Mouse (Mus musculus) urinary bladder, postnatal 25 days (tissue): ENCODE measurements at regions not wholly inside any gene's neighbourhood (a gene's known extent, or its start where the extent isn't known, plus 50 kb on each side); places are given as distances from the start of the nearest gene placed in this dataset.
A peak's percentile ranks its signal among the peaks of the same experiment; 100 is the strongest.

Experiments used
- DNase-seq: peaks from one replicate; pipeline ENCODE4 v3.0.0; 2022; ENCODE audit warnings: low spot score

DNA sequence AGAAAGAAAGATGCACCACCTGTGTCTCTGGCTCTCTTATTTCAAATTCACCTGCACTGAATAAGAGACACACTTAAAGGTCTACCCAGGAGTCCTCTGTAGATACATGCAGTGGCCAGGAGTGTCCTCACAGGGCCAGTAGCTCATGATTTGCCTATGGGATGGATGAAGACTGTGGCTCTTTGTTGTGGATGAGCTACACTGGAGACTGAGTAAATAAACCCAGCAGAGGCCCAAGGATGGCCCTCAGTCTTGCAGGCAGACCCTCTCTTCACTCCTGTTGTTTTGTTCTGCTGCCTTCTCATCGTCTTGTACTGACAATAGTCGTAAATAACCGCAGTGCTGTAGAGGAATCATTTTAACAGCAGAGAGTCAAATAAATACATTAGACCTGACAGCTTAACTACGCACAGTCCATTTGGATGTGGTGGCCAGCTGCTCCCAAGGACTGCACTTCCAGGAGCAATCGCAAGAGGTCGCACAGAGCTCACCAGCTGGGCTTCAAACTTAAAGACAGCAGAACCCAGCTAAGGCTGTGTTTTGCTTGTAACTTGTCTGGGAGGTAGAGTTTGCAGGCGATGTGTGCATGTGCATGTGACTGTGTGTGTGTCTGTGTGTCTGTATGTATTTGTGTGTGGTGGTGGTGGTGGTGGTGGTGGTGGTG lies 328.6 kb upstream of the Camk1g start:
- peak; percentile 60 for DNase-seq

DNA sequence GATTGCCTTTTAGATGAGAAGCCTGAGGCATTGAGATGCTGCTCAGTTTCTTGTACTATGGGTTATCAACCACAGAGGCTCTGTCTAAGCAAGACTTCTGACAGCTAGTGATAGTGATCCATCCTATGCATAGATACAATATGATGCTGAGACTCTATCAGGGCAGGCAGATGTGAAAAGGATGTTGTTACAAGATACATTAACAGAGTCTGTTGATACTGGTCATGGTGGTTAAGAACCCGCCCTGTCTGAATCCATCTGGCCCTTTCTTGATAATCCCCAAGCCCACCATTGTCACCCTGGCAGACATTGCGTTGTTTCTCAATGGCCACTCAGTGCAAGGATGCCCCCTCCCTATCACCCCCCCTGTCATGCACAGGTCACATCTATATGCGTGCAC lies 327.8 kb upstream of the Camk1g start:
- no peak for DNase-seq

DNA sequence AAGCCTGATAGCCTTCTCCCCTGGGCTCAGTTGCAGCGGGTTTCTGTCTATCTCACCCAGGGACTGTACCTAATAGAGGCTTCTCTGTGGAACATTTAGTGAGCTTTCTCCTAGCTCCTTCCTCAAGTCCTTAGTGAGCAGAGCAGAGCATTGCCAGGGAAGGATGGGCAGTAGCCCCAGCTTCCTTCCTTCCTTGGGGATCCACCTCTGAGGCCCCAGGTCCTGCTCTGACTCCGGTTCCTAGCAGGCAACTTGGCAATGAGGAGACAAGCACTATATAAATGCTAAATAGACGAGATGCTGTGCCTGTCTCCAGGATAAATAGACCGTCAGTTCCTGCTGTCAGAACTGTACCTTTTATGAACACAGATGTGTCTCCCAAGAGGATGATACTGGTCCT lies 326.9 kb upstream of the Camk1g start:
- no peak for DNase-seq

DNA sequence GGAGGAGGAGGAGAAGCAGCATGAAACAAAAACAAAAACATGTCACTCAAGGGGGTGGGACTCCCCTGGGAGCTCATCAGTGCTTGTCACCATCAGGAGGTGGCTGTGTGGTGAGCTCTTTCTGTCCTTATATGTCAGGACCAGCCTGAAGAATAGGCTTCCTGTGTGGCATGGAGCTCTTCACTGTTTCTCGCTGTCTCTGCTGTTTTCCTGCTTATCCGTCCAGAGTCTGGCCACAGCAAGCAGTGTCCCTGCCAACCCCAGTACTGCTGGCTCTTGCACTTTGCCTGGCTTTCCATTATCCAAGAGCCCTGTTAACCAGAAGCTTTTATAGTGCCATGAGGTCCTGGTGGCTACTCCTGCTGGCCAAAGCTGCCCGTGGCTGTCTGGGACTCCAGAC lies 322.9 kb upstream of the Camk1g start:
- no peak for DNase-seq

DNA sequence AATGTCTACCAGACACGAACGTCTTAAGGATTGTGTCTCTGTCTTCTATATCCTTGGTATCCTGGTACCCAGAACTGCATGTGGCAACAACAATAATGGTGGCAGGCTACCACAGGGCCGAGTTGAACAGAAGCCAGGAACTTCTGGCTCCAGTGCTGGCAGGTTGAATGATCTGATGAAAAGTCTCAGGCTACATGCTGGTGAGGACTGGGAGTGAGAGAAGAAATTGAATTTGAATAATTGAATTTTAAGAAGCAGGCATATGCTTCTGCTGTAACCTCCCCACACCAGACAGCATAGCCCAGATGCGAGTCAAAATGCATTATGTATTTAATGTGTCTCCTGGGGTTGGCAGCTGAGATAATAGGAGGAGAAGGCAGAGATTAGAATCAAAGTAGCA lies 319.5 kb upstream of the Camk1g start:
- no peak for DNase-seq

DNA sequence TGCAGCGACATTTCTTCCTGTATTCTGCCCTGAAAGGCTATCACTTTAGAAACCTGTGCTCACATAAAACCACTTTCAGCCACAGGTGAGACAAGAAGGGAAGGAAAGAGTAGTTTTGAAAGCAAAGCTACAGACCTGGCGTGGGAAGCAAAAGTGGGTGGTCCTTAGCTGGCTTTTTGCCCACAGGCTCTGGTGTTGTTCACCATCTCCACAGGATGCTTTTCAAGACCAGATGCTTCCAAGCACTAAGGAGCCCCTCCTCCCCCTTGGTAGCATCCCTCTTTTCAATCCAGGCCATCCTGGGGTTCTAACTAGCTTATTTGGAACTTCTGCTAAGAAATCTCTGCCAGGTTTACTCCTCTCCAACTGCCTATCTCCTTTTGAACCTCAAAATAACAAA lies 312.8 kb upstream of the Camk1g start:
- DNase-seq: no peak

DNA sequence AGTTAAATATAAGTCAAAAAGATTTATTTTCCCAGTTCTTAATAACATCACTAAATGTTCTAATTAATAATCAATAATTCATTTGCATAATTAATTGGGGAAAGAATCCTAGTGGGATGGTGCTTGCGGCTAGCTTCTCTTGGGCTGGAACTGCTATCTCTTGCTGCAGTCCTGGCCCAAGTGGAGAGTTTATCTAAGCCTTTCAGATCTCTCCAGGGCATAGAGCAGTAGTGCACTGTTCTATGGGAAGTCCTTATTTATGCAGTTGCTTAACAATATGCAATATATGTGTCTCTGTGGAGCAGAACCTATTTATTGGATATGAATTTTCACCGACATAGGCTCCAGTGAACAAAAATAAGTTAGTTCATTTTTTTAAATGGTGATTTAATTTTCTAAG lies 308.4 kb upstream of the Camk1g start:
- no peak for DNase-seq

DNA sequence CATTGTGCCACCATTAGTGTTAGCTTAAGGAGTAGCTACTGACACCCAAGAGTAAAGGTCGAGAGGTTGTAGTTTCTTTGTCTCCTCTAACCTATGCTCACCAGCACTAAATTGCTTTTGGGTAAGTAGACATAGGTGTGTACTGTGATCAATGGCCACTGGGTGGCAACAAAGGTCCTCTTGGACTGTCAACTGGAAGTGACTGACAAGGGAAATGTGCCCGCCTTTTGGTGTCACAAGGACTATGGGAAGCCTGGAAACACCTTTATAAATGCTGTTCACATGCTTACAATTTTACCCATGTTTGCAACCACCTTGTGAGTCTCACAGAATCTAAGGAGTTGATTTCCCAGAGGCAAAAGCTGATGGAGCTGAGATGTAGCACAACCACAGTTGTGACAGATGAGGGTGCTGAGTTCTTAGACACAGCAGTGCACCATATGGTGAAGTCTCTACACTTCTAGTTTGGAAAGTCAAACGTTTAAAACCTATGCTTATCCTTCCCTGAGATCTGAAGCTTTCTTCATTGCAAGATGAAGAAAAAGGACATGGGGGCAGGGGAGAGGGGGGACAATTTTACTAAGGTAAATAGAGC lies 303.2 kb upstream of the Camk1g start:
- DNase-seq: peak; percentile 5

DNA sequence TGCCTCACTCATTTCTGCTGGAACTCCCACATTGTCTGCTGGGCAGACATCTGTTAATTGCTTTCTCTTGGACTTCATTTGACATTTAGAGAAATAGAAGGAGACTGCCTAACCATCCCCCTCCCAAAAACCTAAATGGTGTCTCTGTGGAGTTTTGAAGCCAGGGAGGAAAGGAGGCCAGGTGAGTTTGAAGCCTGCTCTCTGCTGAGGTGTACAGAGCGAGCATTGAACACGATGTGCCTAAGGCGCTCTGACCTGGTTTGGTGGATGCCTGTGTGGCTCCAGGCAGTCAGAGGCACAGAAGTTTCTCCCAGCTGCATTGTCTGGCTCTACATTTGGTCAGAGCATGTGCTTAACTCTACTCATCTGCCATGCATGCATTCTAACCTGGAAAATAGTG lies 302.6 kb upstream of the Camk1g start:
- DNase-seq: no peak

DNA sequence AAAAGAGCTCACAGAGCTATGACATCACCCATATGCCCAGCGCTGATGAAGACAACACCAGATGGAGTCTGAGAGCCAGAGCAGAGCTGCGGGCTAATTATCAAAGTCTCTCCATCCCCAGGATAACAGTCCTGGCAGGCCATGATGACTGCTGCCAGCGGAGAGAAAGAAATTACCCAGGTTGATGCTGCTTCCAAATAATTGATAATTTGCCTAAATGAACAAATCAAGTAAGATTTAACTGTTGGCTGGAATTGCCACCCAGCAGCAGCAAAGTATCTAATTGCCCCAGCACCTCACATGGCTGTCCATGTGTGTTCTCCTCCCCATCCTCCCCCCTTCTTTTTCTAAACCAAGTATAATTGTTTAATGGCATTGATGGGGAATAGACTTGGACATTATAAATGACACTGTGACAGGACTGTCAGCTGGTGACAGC lies 301.7 kb upstream of the Camk1g start:
- DNase-seq: no peak

DNA sequence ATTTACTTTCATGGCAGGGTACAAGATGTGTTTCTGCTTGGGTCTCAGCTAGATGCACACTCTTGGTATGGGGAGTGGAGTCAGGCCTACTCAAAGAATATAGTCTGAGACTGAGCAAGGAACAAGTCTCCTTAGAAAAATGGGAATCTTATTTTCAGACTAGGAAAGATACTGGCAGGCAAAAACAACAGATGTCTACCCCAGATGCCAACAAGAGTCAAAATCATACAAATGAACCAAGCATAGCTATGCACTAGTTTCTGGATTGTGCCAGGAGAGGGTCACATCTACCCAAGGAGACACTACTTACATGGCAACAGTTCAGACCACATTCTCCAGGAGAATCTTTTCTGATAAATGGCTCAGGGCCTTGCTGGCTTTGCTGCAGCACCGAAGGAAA lies 300.9 kb upstream of the Camk1g start:
- no peak for DNase-seq

DNA sequence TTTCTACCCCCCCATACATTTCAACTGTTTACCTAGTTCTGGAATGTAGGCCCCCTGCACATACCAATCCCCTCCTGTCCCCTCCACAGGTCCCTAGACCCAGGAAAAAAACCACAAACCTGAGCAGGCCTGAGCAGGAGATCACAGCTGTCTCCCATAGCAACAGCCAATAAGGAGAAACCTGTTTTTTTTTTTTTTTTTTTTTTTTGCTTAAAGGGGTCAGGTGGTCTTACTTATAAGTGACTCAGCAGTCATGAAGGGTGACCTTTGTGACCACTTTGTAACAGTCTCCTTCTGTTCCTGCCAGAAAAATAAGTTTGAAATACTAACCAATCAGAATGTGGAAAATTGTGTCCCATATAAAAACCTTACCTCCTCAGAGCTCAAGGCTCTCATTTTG lies 299.9 kb upstream of the Camk1g start:
- no peak for DNase-seq

DNA sequence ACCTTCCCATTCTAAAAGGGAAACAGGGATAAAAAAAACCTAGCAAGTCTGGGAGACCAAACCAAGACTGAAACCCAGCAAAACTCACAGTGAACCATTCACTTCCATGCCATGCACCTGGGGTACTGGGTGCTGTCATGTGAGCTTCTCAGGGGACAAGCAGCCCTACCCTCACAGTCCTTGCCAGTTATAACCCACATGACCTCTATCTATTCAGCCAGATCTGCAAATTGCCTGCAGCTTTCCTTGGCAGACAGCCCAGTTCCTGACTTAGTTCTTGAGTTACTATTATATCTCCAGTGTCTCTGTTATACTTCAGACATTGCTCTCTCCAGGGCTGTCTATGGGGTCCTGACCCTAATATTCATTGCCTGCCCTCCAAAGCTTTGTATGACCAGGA lies 298.7 kb upstream of the Camk1g start:
- DNase-seq: no peak

DNA sequence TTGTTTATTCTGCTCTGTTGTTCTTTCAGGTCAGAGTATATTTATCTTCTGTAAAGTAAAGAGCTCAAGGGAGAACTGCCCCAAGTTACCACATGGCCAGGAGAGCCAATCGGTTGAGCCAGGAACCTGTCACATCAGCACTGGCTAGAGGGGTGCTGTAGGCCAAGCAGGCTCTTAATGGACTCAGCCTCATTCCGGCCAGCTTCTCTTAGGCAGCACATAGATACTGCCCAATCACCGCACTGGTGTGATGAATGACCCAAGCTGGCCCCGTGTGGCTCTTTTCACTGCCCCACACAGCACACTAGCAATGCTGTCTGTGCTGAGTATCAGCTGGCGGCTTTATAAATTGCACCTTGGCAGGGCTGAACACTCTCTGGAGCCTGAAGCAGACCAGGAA lies 295.8 kb upstream of the Camk1g start:
- no peak for DNase-seq

DNA sequence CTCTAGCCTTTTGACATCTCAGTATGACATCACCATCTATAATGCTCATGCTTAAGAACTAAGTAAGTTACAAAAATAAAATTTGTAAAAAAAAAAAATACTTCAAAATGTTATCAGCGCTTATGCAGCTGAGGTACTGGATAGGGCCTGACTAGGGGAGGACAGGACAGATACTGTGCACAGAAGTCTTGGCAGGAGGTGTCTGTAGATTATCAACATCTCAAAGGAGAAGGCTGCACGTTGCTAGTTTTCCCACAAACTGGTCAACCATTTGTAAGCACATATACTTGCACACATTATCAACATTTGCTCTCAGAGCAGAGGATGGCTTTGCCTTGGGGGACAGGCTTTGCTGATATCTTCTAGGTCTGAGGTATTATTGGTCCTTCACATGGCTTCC lies 294.5 kb upstream of the Camk1g start:
- DNase-seq: no peak

DNA sequence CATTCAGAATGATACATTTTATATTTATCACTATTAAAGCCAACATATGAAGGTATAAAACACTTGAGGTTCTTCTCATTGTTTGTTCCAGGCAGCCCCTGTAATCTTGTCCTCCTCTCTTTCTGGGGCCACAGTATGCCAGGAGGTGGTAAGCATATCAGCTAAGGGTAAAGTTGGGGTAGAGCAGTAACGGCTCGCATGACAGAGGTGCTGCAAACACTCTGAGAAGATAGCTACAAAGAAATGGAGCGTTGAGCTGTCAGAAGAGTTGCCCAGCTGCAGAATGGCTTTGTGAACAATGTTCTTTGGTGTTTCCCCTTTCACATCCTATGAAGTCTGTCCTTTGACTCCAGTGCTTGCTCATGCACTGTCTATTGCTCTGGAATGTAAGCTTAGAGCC lies 293.5 kb upstream of the Camk1g start:
- DNase-seq: no peak

DNA sequence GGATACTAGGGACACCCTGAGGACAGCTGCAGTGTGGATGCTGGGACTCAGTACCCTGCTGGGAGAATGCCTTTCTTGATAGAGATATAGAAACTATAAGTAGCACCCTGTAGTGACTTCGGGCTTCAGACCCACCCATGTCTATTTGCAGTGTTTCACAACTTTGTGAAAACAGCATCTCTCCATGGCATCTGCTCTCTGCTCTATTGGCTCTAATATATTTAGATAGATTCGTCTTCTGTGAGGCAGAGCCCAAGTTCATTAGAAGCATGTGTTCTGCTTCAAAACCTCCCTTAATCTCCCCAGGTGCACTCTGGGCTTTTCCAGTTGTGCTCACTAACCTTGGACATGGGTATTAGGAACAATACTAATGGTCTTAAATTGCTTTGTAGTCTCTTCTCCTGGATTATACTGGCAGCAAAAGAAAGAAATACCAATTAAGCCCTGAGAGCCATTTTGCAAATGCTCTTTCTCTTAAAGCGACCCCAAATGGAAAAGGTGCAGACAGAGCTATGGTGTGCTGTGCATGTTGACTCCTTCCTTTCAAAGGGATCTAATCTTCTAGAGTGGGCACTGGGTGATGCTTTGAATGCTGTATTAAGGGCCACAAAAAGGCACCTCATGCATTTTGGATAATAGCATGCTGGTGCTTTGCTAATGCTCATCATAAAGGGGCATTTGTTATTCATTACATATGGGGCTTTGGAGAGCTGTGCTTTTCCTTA lies 292.2 kb upstream of the Camk1g start:
- no peak for DNase-seq

DNA sequence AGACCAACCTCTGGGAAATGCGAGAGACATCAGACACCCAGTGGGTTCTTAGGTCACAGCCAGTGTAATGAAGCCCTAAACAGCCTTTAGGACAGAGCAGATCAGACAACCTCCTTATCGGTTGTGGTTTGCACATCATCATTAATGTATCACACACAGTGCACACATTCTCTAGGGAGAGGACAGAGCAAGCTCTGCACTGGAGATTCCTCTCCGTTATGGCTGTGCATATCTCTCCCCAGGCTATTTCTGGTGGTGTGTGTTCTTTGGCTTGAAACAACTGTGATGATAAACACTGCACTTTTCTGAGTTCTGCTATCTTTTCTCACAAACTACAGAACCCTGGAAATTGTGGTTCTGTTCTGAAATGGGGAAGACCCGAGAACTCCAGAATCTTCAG lies 291.3 kb upstream of the Camk1g start:
- no peak for DNase-seq

DNA sequence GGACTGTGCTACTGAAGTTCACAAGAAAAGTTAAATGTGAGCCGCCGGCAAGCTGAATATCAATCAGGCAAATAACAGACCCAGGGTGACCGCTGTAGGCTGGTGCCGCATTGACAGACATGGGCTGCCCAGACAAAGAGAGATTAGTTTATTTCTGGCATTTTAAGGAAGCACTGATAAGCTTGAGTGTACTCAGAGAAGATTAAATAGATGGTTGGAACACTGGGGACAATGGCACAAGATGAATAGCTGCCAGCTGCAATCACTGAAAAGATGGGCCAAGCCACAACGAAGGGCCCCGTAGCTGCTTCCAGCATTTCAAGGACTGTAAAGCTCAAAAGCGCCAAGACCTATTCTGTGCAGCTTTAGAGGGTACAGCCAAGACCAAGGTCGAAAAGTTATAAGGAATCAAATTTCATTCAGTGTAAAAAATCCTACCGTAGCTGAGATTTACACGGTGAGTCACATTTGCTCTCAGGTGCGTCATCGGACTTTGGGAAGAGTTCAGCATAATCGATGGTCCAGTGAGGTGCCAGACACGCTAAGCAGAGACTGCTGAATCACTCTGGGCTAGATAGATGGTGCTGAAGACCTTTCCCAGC lies 285.1 kb upstream of the Camk1g start:
- peak; percentile 4 for DNase-seq

DNA sequence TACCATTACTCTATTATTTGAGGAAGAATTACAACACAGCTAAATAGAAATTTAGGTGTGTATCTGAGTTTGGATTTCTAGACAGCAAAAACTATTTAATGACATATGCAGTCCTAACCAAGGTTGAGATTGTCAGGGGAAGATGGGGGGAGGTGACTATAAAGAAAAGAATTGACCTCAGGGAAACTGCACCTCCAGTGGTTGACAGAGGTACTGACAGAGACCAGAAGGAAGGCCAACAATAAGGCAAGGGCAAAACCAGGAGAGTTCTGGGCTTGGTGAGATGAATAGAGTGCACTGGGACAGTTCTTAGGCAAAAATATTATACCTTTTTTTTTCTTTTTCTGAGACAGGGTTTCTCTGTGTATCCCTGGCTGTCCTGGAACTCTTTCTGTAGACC lies 280.2 kb upstream of the Camk1g start:
- no peak for DNase-seq

DNA sequence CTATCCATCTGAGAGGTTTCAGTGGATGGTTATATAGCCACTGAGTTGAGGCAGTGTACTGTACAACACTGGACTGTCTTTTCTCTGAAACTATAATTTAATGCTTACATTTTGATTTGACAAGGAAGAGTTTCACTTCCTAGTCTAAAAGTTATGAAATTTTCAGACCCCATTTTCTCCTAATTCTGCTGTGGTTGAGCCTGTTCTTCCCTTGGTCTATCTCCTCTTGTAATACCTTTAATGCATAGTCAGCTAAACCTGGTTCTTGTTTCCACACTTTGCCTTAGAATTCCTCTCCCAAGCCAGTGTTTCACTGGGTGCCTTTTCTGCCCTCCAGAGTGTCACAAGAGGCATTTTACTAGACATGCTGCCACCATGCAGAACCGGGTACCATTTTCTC lies 279.3 kb upstream of the Camk1g start:
- DNase-seq: no peak

DNA sequence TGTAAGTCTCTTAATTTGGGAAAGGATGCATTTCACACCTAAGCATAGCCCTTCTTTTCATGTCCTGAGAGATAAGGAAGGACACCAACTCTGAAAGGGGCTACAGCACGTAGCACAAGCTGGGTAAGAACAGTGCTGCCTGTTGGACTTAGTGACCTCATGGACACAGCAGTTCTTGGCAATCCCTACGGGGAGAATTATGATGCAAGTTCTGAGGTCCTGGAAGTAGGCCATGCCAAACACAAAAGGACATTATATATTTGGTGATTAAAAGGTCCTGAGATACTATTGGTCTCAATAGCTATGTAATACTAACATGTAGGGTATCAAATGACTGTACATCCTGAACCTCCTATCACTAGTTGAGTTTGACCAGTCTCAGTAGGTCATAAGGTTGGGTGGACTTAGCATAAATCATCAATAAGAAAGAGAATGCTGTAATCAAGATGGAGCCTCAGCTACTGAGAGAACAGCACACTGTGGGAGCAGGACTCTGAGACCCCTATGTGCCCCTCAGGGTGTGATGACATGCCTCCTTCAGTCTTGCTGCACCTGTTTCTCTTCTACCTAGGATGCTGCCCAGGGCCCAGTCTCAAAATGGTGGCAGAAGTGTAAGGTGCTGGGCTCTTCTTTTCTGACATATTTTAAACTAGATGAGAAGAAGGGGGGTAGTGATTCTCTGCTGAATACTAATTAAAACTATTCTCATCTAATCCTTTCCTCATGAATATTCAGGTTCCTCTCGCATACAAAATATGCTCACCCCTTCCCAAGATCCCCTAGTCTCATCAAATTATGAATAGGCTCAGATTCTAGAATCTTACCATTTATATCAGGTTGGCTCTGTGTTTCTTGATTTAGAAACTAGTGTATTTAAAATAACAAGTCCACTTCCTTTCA lies 277.5 kb upstream of the Camk1g start:
- DNase-seq: no peak
